Mouse (Mus musculus) gastrocnemius, postnatal 10 days (tissue): ENCODE results near the gene Dpy19l2. TPM values are rescaled to one million over a fixed set of nuclear protein-coding genes. Genes with fewer than 3 reads are reported as not detected.
"Not testable (repeated sequence)": the region's sequence is repeated elsewhere in the genome, so short reads cannot be mapped to it uniquely, and the experiment has no call there.

Experiments
- DNase-seq: peaks from one replicate; pipeline ENCODE4 v3.0.0; 2021; ENCODE audit warnings: mixed read lengths
- long read RNA-seq, 2 experiments: library from polyadenylated mRNA; stranded (forward); transcript quantifications; one replicate each; pipeline ENCODE4 v2.0.0; 2021
- total RNA-seq, 2 experiments: library from RNA; stranded (reverse); gene quantifications; 2 replicates each; pipeline ENCODE4 v1.2.3; 2021

Dpy19l2 gene
- total RNA-seq, result not detected
- long read RNA-seq, experiment 1, result 0 reads
- long read RNA-seq, experiment 2, result 0 reads

DNA sequence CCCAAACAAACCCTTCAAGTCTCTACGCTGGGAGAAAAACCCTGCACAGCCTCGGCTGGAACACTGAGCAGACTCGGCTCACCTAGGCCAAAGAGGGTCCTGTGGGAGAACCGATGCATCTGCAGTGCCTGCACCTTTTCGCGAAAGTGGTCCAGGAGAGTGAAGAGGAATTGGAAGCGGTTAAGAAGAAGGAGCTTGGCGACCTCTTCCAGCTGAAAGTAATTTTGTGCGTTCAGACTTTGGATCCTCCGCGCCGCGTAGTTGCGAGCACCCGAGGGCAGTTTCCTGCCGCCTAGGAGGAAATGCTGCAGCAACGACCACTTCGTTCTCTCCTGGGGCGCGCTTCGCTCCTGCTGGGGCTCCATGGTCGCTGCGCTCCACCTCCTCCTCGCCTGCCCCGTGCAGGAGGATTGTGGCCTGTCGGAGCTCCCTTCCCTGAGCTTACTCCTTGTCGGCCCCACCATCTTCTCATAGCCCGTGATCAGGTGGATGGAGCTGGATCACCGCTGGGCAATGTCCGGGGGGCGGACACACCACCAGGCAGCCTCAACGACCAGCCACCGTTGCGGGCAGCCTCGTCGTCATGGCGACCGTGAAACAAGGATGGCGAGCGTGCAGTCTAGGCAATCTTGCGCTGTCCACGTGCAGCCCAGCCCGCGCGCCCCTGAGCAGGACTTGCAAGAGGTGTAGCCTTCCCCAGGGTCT, at the start of gene Dpy19l2:
Dpy19l2 (minus strand) TSS at position 594 of the 705 bp plus-strand sequence.
- peak; percentile 7 for DNase-seq

GRCm38 (mm10) chr9:24744958-24745357, 48.9 kb upstream of the Dpy19l2 start:
- DNase-seq, result no peak

- DNase-seq, result no peak
Measured at GRCm38 (mm10) chr9:24701246-24701645, 5.2 kb upstream of the Dpy19l2 start.

GRCm38 (mm10) chr9:24696405-24696778, 299 bp upstream of the Dpy19l2 start:
- no peak for DNase-seq

DNA sequence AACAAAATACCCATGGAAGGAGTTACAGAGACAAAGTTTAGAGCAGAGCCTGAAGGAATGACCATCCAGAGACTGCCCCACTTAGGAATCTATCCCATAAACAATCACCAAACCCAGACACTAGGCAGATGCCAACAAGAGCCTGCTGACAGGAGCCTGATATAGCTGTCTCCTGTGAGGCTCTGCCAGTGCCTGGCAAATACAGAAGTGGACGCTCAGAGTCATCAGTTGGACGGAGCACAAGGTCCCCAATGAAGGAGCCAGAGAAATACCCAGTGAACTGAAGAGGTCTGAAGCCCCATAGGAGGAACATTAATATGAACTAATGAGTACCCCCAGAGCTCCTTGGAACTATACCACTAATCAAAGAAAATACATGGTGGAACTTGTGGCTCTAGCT, 58.8 kb downstream of the Dpy19l2 start:
- not testable (repeated sequence) for DNase-seq

DNA sequence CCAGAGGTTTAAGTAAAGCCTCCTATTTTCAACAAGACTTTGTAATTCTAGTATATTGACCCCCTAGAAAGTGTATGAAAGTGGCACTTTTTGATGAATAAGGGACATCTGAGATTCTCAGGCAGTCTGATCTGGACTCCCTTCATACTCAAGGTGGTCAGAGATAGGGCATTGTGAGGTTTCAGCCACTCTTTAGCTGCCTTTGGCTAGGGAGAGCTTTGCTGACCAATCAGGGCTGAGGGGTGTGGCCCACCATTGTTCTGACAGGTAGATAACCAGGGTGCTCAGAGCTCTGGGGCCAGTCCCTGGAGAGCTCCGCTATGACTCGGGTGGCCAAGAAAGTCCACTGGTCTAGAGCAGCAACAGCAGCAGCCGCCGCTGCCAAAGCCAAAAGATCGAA, 71.2 kb downstream of the Dpy19l2 start, which contains the start of gene Cypt4:
Cypt4 (plus strand) TSS at position 301 of the 400 bp plus-strand sequence.
- no peak for DNase-seq

DNA sequence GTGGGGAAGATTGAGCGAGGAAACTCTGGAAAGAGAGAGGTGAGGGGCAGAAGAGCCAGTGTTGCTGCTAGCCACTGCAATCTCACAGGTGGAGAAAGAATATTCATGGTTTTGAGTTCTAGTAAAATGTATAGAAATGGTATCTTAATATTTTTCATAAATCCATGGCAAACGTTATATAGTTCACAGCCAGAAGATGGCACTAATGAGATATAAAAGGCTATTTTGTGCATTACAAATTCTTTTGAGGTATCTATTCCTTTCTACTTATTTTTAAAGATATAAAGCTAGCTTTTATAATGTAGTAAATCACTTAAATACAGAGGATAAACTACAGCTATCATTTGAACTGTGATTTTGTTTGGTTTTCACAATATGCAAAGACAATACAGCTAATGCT, 157.9 kb downstream of the Dpy19l2 start:
- no peak for DNase-seq

DNA sequence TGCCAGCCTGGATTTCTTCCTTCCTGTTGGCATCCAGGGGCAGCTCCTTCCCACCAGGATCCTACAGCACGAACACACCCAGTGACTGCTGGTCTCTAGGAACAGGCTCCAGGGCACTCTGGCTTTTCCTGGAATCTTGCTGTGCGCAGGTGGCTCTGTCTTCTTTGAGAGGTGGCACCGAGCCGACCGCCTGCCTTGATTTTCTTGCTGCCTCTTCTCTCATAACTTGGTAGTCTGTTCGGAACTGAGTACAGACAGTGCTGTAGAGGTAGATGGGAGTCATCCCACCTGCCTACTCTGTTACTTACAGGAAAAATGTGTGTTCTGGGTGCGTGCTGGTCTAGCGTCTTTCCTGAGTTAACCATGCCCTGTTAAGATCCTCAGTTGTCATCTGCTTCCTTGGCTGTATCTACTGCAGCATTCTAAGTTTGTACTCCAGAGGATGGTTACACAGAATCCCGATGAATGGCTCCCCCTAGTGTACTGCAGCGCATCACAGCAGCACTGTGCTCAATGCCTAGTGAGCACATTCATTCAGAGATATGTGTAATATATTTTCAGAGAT, 179.4 kb downstream of the Dpy19l2 start:
- peak; percentile 54 for DNase-seq

GRCm38 (mm10) chr9:24514078-24514469, 182.0 kb downstream of the Dpy19l2 start:
- no peak for DNase-seq

DNA sequence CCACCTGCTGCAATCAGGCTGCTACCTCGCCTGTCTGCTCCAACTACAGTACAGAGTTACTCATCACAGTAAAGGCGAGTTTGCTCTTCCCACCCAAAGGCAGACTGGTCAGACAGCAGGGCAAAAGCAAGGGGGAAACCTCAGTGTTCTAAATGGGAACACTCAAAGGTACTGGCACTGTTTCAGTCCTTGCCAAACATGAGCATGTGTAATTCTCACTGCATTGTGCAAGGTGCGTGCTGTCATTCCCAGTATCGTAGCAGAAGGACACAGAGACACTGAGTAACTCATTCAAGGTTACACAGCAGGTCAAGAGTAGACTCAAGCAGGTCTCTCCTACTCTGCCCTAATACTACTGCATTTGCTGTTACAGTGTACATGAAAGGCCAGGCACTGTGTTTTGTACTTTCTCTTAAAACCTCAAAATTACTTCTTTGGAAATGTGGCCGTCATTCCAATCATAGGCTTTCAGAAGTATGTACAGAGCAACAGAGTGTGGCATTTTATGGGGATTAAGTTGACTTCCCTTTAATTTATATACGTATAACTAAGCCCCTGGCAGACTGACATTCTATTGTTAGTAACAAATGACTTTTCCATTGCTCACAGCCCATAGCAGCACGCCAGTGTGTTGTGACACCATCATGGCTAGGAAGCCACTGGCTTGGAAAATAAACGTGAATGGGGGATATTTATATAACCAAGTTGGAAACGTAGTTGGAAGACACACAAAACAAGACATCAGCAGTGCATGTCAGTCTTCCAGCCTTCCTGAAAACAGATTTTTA, 182.6 kb downstream of the Dpy19l2 start:
- DNase-seq, result no peak

DNA sequence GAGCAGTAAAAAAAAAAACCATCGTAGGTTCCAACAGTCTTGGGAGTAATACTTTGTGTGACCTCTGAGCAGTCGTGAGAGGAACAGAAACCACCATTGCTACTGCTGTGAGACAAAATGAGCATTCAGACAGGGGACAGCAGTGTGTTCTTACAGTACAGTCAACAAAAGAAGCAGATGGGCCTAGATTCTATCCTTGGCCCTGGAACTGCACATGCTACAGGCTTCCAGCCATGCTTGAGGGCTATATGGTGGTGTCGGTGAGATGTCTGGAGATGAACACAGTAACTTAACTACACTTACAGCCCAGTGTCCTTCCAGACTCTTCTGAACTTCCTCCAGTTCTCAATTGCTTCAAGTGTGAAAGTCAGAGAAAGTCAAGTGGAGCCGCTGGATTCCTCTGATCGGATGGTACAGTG, 184.0 kb downstream of the Dpy19l2 start:
- no peak for DNase-seq

DNA sequence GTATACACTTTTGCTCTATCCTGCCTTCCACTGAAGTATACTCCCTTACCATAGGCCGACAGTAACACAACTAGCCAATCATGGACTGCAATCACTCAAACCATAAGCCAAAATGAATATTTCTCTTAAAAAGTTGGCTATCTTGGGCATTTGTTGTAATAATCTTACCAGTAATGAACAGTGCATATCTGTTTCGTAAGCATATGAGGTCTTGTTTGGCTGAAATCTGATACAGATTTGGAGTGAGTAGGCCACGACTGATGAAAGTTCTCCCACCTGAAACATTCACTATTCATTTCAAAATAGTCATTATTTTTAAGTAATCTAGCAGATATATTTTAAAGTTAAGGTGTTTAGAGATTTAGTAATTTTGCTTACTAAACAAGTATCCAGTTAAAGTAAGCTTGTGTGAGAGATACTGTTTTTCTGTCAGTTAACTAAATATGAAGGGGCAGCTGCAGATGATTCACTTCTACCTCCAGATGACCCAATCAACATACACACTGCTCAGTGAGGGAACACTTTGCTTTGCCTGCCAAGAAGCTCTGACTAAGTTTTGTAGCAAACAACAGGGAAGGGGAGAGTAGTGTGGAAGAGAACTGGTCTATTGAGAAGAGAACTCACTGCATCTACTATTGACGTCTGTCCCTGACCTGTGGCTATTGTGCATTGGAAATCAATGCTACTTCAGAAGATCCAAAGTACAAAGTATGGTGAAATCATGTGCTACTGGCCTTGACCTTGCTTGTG, 184.5 kb downstream of the Dpy19l2 start:
- DNase-seq, result no peak

GRCm38 (mm10) chr9:24508880-24509279, 187.2 kb downstream of the Dpy19l2 start:
- DNase-seq, result no peak

Other genes starting within 250 kb of the Dpy19l2 start
- gene Dpy19l1, start 193.2 kb downstream of the Dpy19l2 start, total RNA-seq, result 10 to 100 TPM; 13.6 to 17.4 TPM
- gene Cypt4, start 71.1 kb downstream of the Dpy19l2 start, total RNA-seq, result not detected
- not detected for gene Tbx20, start 78.0 kb upstream of the Dpy19l2 start, total RNA-seq